Mouse (Mus musculus) heart, adult 2 months (tissue): Measurements from ENCODE around the gene Gm10720. TPM values are rescaled to one million over a fixed set of nuclear protein-coding genes. Genes with fewer than 3 reads are reported as not detected.
"Not testable (repeated sequence)": the region's sequence is repeated elsewhere in the genome, so short reads cannot be mapped to it uniquely, and the experiment has no call there.

Experiments
- DNase-seq, 2 experiments: peaks; one replicate each; pipeline ENCODE4 v3.0.0; 2021
- H3K27ac ChIP-seq: fragments of 200-600 bp; 2 replicates; pipeline ENCODE4 v1.8.1; 2022
- H3K27me3 ChIP-seq: fragments of 200-500 bp; 2 replicates; pipeline ENCODE4 v1.6.1; 2012; ENCODE audit warnings: mild to moderate bottlenecking, low read length, inconsistent platforms, mixed read lengths; ENCODE audit not compliant: control insufficient read depth, insufficient read depth
- H3K36me3 ChIP-seq: fragments of 200-500 bp; 2 replicates; pipeline ENCODE4 v1.6.1; 2012; ENCODE audit warnings: low read length, inconsistent platforms; ENCODE audit not compliant: control insufficient read depth, insufficient read depth
- H3K4me1 ChIP-seq: fragments of 200-500 bp; 2 replicates; pipeline ENCODE4 v1.6.1; 2011; ENCODE audit warnings: low read length; ENCODE audit not compliant: control insufficient read depth, insufficient read depth
- H3K4me3 ChIP-seq: fragments of 200-600 bp; 2 replicates; pipeline ENCODE4 v1.8.1; 2022
- H3K79me2 ChIP-seq: fragments of 200-500 bp; replicated peaks from 2 replicates; pipeline ENCODE4 v1.6.1; 2012; ENCODE audit warnings: mild to moderate bottlenecking, inconsistent platforms, low read length, moderate library complexity, mixed read lengths; ENCODE audit not compliant: control insufficient read depth, insufficient read depth
- H3K9ac ChIP-seq: fragments of 200-500 bp; 2 replicates; pipeline ENCODE4 v1.6.1; 2012; ENCODE audit warnings: low read depth, mild to moderate bottlenecking, control low read depth, inconsistent platforms, low read length, mixed read lengths
- WGBS: fragments of 180-500 bp; shearing (Covaris S2); methylation state at CpG from one replicate; pipeline ENCODE4 v1.1.7; 2018; 5-methylcytosine and 5-hydroxymethylcytosine counted together
- intact Hi-C: fragments of 180-260 bp; cut with DNase I; formaldehyde crosslinking; loops from one replicate; pipeline ENCODE4 v1.15.1; 2025
- polyA plus RNA-seq: library from polyadenylated mRNA; depleted of rRNA; stranded (reverse); fragments of >200 nt; gene quantifications from 2 replicates; pipeline ENCODE4 v1.2.3, GENCODE M21; 2012
- total RNA-seq, 2 experiments: library from RNA; stranded (reverse); gene quantifications; 2 replicates each; pipeline ENCODE4 v1.2.3; 2021

Gm10720 gene
- total and polyA plus RNA-seq, 3 experiments = not detected

GRCm38 (mm10) chr9:3012054-3012621 lies 3.3 kb upstream of the Gm10720 start:
- H3K36me3 ChIP-seq, H3K4me1 ChIP-seq, H3K4me3 ChIP-seq, H3K9ac ChIP-seq, intact Hi-C loops, H3K79me2 ChIP-seq, DNase-seq, H3K27me3 ChIP-seq, H3K27ac ChIP-seq: not testable (repeated sequence)
- WGBS = 82% methylated on average over 3 of the region's 7 CpGs

GRCm38 (mm10) chr9:3012733-3013279 lies 2.6 kb upstream of the Gm10720 start, which contains the start of gene Gm10721:
Gene Gm10721 (plus strand): TSS chr9:3013140.
- H3K9ac ChIP-seq, H3K36me3 ChIP-seq, intact Hi-C loops, H3K4me3 ChIP-seq, H3K4me1 ChIP-seq, H3K27ac ChIP-seq, DNase-seq, H3K79me2 ChIP-seq, H3K27me3 ChIP-seq: not testable (repeated sequence)
- WGBS = no CpG with 5 or more reads among the region's 11 CpGs

DNA sequence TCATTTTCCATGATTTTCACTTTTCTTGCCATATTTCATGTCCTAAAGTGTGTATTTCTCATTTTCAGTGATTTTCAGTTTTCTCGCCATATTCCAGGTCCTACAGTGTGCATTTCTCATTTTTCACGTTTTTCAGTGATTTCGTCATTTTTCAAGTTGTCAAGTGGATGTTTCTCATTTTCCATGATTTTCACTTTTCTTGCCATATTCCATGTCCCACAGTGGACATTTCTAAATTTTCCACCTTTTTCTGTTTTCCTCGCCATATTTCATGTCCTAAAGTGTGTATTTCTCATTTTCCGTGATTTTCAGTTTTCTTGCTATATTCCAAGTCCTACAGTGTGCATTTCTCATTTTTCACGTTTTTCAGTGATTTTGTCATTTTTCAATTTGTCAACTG lies 442 bp downstream of the Gm10720 start:
- H3K27ac ChIP-seq, H3K36me3 ChIP-seq, DNase-seq, H3K79me2 ChIP-seq, intact Hi-C loops, H3K27me3 ChIP-seq, H3K4me1 ChIP-seq, H3K4me3 ChIP-seq, H3K9ac ChIP-seq: not testable (repeated sequence)
- 72% methylated on average over 6 of the region's 6 CpGs for WGBS

- intact Hi-C loops = not testable (repeated sequence)
Observed at GRCm38 (mm10) chr9:3017108-3017507, 1.7 kb downstream of the Gm10720 start, which contains the start of gene Gm10719. Gene Gm10719 (plus strand): TSS chr9:3017408.

GRCm38 (mm10) chr9:3018944-3019343 lies 3.5 kb downstream of the Gm10720 start:
- DNase-seq, intact Hi-C loops, H3K9ac ChIP-seq, H3K36me3 ChIP-seq, H3K27ac ChIP-seq, H3K4me1 ChIP-seq, H3K79me2 ChIP-seq, H3K27me3 ChIP-seq, H3K4me3 ChIP-seq: not testable (repeated sequence)
- 63% methylated on average over 9 of the region's 9 CpGs for WGBS

More at GRCm38 (mm10) chr9:3017108-3017507, 1.7 kb downstream of the Gm10720 start, which contains the start of gene Gm10719:
- H3K27ac ChIP-seq, H3K4me3 ChIP-seq, H3K79me2 ChIP-seq, H3K4me1 ChIP-seq, H3K9ac ChIP-seq, H3K36me3 ChIP-seq, H3K27me3 ChIP-seq, DNase-seq: not testable (repeated sequence)
- WGBS = 40% methylated on average over 1 of the region's 9 CpGs

DNA sequence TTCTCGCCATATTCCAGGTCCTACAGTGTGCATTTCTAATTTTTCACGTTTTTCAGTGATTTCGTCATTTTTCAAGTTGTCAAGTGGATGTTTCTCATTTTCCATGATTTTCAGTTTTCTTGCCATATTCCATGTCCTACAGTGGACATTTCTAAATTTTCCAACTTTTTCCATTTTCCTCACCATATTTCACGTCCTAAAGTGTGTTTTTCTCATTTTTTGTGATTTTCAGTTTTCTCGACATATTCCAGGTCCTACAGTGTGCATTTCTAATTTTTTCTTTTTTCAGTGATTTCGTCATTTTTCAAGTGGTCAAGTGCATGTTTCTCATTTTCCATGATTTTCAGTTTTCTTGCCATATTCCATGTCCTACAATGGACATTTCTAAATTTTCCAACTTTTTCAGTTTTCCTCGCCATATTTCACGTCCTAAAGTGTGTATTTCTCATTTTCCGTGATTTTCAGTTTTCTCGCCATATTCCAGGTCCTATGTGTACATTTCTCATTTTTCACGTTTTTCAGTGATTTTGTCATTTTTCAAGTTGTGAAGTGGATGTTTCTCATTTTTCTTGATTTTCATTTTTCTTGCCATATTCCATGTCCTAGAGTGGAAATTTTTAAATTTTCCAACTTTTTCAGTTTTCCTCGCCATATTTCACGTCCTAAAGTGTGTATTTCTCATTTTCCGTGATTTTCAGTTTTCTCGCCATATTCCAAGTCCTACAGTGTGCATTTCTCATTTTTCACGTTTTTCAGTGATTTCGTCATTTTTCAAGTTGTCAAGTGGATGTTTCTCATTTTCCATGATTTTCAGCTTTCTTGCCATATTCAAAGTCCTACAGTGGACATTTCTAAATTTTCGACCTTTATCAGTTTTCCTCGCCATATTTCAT lies 4.6 kb downstream of the Gm10720 start:
- peak in 1 of 2 experiments; percentile 4 for DNase-seq
- H3K27ac ChIP-seq, H3K79me2 ChIP-seq, H3K4me3 ChIP-seq, intact Hi-C loops, H3K9ac ChIP-seq, H3K36me3 ChIP-seq, H3K4me1 ChIP-seq, H3K27me3 ChIP-seq: not testable (repeated sequence)
- WGBS = 78% methylated on average over 17 of the region's 19 CpGs

- intact Hi-C loops, H3K4me1 ChIP-seq, H3K36me3 ChIP-seq, H3K4me3 ChIP-seq, H3K79me2 ChIP-seq, H3K9ac ChIP-seq, H3K27ac ChIP-seq, H3K27me3 ChIP-seq: not testable (repeated sequence)
- peak in 1 of 2 experiments; percentile 16 for DNase-seq
- 73% methylated on average over 11 of the region's 13 CpGs for WGBS
Observed at GRCm38 (mm10) chr9:3022316-3023008, 7.0 kb downstream of the Gm10720 start.

DNA sequence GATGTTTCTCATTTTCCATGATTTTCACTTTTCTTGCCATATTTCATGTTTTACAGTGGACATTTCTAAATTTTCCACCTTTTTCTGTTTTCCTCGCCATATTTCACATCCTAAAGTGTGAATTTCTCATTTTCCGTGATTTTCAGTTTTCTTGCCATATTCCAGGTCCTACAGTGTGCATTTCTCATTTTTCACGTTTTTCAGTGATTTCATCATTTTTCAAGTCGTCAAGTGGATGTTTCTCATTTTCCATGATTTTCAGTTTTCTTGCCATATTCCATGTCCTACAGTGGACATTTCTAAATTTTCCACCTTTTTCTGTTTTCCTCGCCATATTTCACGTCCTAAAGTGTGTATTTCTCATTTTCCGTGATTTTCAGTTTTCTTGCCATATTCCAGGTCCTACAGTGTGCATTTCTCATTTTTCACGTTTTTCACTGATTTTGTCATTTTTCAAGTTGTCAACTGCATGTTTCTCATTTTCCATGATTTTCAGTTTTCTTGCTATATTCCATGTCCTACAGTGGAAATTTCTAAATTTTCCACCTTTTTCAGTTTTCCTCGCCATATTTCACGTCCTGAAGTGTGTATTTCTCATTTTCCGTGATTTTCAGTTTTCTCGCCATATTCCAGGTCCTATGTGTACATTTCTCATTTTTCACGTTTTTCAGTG lies 8.0 kb downstream of the Gm10720 start, which contains the start of gene Gm10718:
Gene Gm10718, plus strand, starts transcription at position 236 of the 673 bp plus-strand sequence.
- DNase-seq, H3K27me3 ChIP-seq, H3K36me3 ChIP-seq, H3K79me2 ChIP-seq, H3K9ac ChIP-seq, H3K4me3 ChIP-seq, H3K4me1 ChIP-seq, H3K27ac ChIP-seq, intact Hi-C loops: not testable (repeated sequence)
- WGBS = 74% methylated on average over 12 of the region's 13 CpGs
